Comparison of ENCODE assay signal across 8 mouse cellular contexts in the genomic region with DNA sequence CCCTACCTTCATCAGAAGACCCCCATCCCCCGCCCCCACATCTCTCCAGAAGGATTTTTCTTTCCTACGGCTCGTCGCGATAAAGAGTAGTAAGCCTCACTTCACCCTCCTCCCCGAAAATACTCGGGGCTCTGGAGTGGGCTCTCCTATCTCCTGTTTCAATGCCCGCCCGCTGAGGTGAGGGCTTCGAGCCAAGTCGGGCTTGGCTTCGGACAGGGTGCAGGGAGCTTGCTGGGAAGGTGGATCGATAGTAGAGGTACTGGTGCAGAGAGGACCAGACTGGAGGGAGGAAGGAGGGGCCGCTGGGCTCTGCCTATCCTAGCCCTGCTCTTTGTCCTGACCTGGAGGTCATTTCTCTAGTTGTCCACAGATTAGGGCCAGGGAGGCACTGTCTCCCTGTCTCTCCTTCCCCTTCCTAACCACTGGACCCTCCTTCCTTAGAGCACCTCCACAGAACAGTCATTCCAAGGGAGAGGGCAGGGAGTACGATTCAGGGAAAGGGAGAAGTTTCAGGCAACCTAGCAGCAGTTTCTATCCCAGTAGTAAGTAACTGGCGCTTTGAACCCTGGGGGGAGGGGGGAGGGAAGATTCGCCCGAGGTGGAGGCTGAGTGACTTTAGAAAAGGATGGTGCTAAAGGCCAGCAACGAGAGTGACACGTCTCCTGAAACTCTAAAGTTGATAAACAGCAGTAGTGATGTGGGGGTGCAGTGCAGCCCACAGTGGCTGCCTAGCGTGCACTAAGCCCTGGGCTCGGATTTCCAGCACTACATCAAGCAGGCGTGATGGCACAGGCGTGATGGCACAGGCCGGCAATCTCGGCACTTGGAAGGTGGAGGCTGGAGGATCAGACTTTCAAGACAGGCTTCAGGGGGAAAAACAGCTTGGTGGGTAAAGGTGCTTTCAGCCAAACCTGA. TPM values are rescaled to one million over a fixed set of nuclear protein-coding genes. Genes with fewer than 3 reads are reported as not detected.
DNase-seq lines count a peak whose midpoint lies in the region; ATAC-seq lines count a peak whose summit lies in the region.

No protein-coding gene starts in this region.

- H3K36me3 ChIP-seq in embryonic facial prominence, embryonic 14.5 days (ENCODE audit: control insufficient read depth, insufficient read depth, low read length), result no peaks in the 10 kb centered on the region
- no peaks in the 10 kb centered on the region for H3K36me3 ChIP-seq in limb, embryonic 11.5 days (ENCODE audit: control insufficient read depth, insufficient read depth, low read length)
- no peaks in the 10 kb centered on the region for H3K36me3 ChIP-seq in midbrain, embryonic 13.5 days

- H3K9ac ChIP-seq in embryonic facial prominence, embryonic 14.5 days (ENCODE audit: low read depth, low read length), result peak overlapping the region; percentile 94
- H3K9ac ChIP-seq in limb, embryonic 11.5 days (ENCODE audit: low read length), result peak overlapping the region; percentile 96
- peak overlapping the region; percentile 94 for H3K9ac ChIP-seq in midbrain, embryonic 13.5 days (replicated peaks)

- WGBS in embryonic facial prominence, embryonic 14.5 days, result 2% methylated on average over 26 of the region's 26 CpGs
- 3% methylated on average over 26 of the region's 26 CpGs for WGBS in limb, embryonic 11.5 days
- WGBS in midbrain, embryonic 13.5 days, result 3% methylated on average over 26 of the region's 26 CpGs

- no peak for ATAC-seq in embryonic facial prominence, embryonic 14.5 days (ENCODE audit: low read depth)
- ATAC-seq in limb, embryonic 11.5 days (ENCODE audit: insufficient number of reproducible peaks, low FRiP score, low TSS enrichment, low read depth), result no peak
- ATAC-seq in midbrain, embryonic 13.5 days, result no peak

- DNase-seq in 3134 (ENCODE audit: extremely low read depth, insufficient read length, low spot score), result peak; percentile 50
- peak; percentile 67 for DNase-seq in NIH3T3 (ENCODE audit: low read depth)
- DNase-seq in embryonic facial prominence, embryonic 14.5 days (ENCODE audit: low spot score), result peak; percentile 47
- peak; percentile 67 to 71 for DNase-seq in heart, postnatal 36 days
- DNase-seq in limb, embryonic 11.5 days (ENCODE audit: low spot score), result peak; percentile 52
- DNase-seq in right cerebral cortex, adult 2 months (ENCODE audit: low spot score in 2 of 2), result no peak
- no peak for DNase-seq in frontal cortex, postnatal 36 days (ENCODE audit: low spot score in 2 of 2)

- intact Hi-C loops in heart, postnatal 36 days (cut with DNase I), result loop anchor here (2.0 kb wide), 2 partner anchors 18 to 54 kb away; partner anchors contain the start of gene Thrap3

- H3K27ac ChIP-seq in embryonic facial prominence, embryonic 14.5 days (replicated peaks; ENCODE audit: low read depth, low read length), result peak overlapping the region; percentile 94
- peak overlapping the region; percentile 88 for H3K27ac ChIP-seq in limb, embryonic 11.5 days (replicated peaks; ENCODE audit: low read depth, low read length)
- H3K27ac ChIP-seq in midbrain, embryonic 13.5 days, result peak overlapping the region; percentile 96

- peak overlapping the region; percentile 98 for H3K4me3 ChIP-seq in embryonic facial prominence, embryonic 14.5 days (ENCODE audit: low read depth, low read length)
- H3K4me3 ChIP-seq in limb, embryonic 11.5 days (ENCODE audit: low read depth, low read length), result peak overlapping the region; percentile 99
- peak overlapping the region; percentile 99 for H3K4me3 ChIP-seq in midbrain, embryonic 13.5 days (replicated peaks)

- H3K4me2 ChIP-seq in embryonic facial prominence, embryonic 14.5 days (ENCODE audit: low read depth, low read length), result peak overlapping the region; percentile 79
- H3K4me2 ChIP-seq in limb, embryonic 11.5 days (ENCODE audit: low read depth, severe bottlenecking), result peak overlapping the region; percentile 71
- peak overlapping the region; percentile 100 for H3K4me2 ChIP-seq in midbrain, embryonic 13.5 days (replicated peaks)

- H3K4me1 ChIP-seq in embryonic facial prominence, embryonic 14.5 days (ENCODE audit: control insufficient read depth, insufficient read depth, low read length), result peaks cover 58% of the 10 kb centered on the region
- peaks cover 62% of the 10 kb centered on the region for H3K4me1 ChIP-seq in limb, embryonic 11.5 days (ENCODE audit: control insufficient read depth, insufficient read depth, low read length)
- peaks cover 66% of the 10 kb centered on the region for H3K4me1 ChIP-seq in midbrain, embryonic 13.5 days (replicated peaks)

- no peaks in the 10 kb centered on the region for H3K27me3 ChIP-seq in embryonic facial prominence, embryonic 14.5 days (replicated peaks; ENCODE audit: control insufficient read depth, insufficient read depth, low read length)
- H3K27me3 ChIP-seq in limb, embryonic 11.5 days (ENCODE audit: control insufficient read depth, insufficient read depth, low read length), result no peaks in the 10 kb centered on the region
- H3K27me3 ChIP-seq in midbrain, embryonic 13.5 days, result no peaks in the 10 kb centered on the region

- H3K9me3 ChIP-seq in embryonic facial prominence, embryonic 14.5 days (ENCODE audit: control insufficient read depth, low read length), result no peaks in the 10 kb centered on the region
- no peaks in the 10 kb centered on the region for H3K9me3 ChIP-seq in limb, embryonic 11.5 days (ENCODE audit: control insufficient read depth, low read length)
- H3K9me3 ChIP-seq in midbrain, embryonic 13.5 days, result no peaks in the 10 kb centered on the region

RNA-seq across cellular contexts. Expression of gene Map7d1, which starts 1.1 kb away (rescaled TPM):
- 62.4 and 64.2 TPM in 2 replicates for polyA plus RNA-seq in embryonic facial prominence, embryonic 14.5 days (2014; fragmentation: Nextera tagmentation; extraction: Ambion mirVana)
- total RNA-seq in heart, postnatal 36 days (2021), result 100 to 1,000 TPM; 248 to 259 TPM
- polyA plus RNA-seq in limb, embryonic 11.5 days (2014; fragmentation: Nextera tagmentation; extraction: Ambion mirVana), result 54.6 and 61.2 TPM in 2 replicates
- 64.1 and 89.5 TPM in 2 replicates for polyA plus RNA-seq in midbrain, embryonic 13.5 days (2015; fragmentation: Nextera tagmentation; extraction: Ambion mirVana)

RNA-seq across cellular contexts. Expression of gene Trappc3, which starts 4.9 kb away (rescaled TPM):
- polyA plus RNA-seq in embryonic facial prominence, embryonic 14.5 days (2014; fragmentation: Nextera tagmentation; extraction: Ambion mirVana), result 32.9 and 33.0 TPM in 2 replicates
- 10 to 100 TPM; 45.9 to 46.3 TPM for total RNA-seq in heart, postnatal 36 days (2021)
- 25.0 and 32.2 TPM in 2 replicates for polyA plus RNA-seq in limb, embryonic 11.5 days (2014; fragmentation: Nextera tagmentation; extraction: Ambion mirVana)
- polyA plus RNA-seq in midbrain, embryonic 13.5 days (2015; fragmentation: Nextera tagmentation; extraction: Ambion mirVana), result 149 and 154 TPM in 2 replicates

RNA-seq across cellular contexts. Expression of gene Col8a2, which starts 29.4 kb away (rescaled TPM):
- polyA plus RNA-seq in embryonic facial prominence, embryonic 14.5 days (2014; fragmentation: Nextera tagmentation; extraction: Ambion mirVana), result 78.9 and 83.0 TPM in 2 replicates
- under 1 TPM; 0.61 to 0.62 TPM for total RNA-seq in heart, postnatal 36 days (2021)
- 1.4 and 1.5 TPM in 2 replicates for polyA plus RNA-seq in limb, embryonic 11.5 days (2014; fragmentation: Nextera tagmentation; extraction: Ambion mirVana)
- polyA plus RNA-seq in midbrain, embryonic 13.5 days (2015; fragmentation: Nextera tagmentation; extraction: Ambion mirVana), result 1.0 and 1.5 TPM in 2 replicates

RNA-seq across cellular contexts. Expression of gene Thrap3, which starts 54.7 kb away (rescaled TPM):
- 185 and 198 TPM in 2 replicates for polyA plus RNA-seq in embryonic facial prominence, embryonic 14.5 days (2014; fragmentation: Nextera tagmentation; extraction: Ambion mirVana)
- 100 to 1,000 TPM; 119 to 123 TPM for total RNA-seq in heart, postnatal 36 days (2021)
- polyA plus RNA-seq in limb, embryonic 11.5 days (2014; fragmentation: Nextera tagmentation; extraction: Ambion mirVana), result 247 and 264 TPM in 2 replicates
- 174 and 180 TPM in 2 replicates for polyA plus RNA-seq in midbrain, embryonic 13.5 days (2015; fragmentation: Nextera tagmentation; extraction: Ambion mirVana)

Comparison
In these comparisons a context has a peak if more than half of its experiments do, and no peak if none do; other contexts are left out.
1. DNase-seq: peak in 3134 (single experiment), NIH3T3 (single experiment), embryonic facial prominence, embryonic 14.5 days (single experiment), heart, postnatal 36 days (2 of 2) and limb, embryonic 11.5 days (single experiment); none in right cerebral cortex, adult 2 months (0 of 2) and frontal cortex, postnatal 36 days (0 of 2).
2. RNA of gene Col8a2, which starts 29.4 kb away (polyA plus RNA-seq): 78.9 to 83.0 TPM in embryonic facial prominence, embryonic 14.5 days; 1.0 to 1.5 TPM in midbrain, embryonic 13.5 days and 1.4 to 1.5 TPM in limb, embryonic 11.5 days; every median in the first group is over 10 times any median in the second.
3. Peak in every context shown above with its lines, with median percentiles within 50 percentile points of each other: H3K27ac ChIP-seq, H3K4me2 ChIP-seq, H3K4me3 ChIP-seq and H3K9ac ChIP-seq.